Mouse (Mus musculus) cerebellum, adult 9-10 months (tissue): Measurements from ENCODE around the gene Nr1i3.

Source experiments
- DNase-seq: peaks from one replicate; pipeline ENCODE4 v3.0.0; 2022

The Nr1i3 gene

DNA sequence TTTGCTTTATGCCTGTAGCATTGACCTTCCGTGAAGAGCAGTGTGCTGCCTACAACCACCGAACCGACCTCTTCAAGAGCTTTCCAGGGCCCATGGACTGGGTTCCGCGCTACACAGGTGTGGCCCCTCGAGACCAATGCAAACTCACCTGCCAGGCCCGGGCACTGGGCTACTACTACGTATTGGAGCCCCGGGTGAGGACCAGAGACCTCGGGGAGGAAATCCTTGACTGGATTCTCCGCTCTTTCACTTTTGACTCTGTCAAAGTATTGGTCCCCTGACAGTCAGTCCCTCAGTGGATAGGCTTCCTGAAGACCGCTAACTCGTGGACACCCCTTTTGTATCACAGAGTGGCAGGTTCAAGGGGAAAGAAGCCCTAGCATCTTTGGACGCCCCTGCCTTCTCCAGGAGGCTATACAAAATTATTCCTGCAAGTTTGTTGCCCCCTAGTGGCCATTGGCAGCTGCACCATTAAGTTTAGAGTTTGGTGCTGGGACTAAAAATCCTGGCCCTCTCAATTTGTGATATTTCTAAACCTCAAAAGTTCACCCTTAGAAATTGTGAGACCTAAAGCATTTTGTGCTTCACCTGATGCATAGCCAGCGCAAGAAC, 43.3 kb downstream of the Nr1i3 start:
- DNase-seq, result peak; percentile 72

DNA sequence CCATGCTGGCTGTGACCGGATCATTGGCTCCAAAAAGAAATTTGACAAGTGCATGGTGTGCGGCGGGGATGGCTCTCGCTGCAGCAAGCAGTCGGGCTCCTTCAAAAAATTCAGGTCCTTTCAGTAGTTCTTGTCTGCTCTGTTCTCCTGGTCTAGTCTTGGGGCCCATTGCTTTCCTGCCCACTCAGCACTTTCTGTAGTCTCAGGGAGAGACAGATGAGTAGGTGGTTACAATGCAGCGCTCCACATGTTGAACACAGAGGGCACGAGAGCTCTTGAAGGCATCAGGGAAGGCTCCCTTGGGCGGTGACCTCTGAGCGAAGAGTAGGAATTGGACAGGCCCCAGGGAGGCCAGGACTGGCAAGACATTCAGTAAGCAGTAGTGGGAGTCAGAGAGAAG, 44.0 kb downstream of the Nr1i3 start:
- DNase-seq, result no peak

DNA sequence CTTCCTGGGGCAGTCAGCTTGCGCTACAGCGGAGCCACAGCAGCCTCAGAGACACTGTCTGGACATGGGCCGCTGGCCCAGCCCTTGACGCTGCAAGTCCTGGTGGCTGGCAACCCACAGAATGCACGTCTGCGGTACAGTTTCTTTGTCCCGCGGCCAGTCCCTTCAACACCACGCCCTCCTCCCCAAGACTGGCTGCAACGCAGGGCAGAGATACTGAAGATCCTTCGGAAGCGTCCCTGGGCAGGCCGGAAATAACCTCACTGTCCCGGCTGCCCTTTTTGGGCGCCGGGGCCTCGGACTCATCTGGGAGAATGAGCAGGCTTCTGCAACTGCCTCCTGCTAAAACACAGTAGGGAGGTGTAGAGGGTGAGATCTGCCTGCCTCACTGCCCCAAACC, 45.2 kb downstream of the Nr1i3 start:
- DNase-seq, result no peak

DNA sequence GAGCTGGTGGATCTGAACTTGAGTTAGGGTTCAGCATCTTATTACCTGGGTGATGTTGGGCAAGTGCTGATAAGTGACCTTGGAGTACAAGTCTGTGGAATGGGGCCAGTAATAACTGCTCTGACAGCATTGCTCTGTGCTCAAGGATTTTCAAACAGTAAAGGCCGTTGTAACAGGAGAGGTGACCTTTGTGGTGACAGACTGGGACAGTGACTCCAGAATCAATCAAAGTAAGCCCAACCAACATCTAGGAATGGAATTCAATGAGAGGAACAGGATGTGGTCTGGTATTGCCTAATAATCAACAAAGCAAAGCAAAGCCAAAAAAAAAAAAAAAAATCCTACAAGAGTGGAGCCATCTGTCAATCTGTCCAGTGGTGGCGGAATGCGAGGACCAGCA, 46.5 kb downstream of the Nr1i3 start:
- no peak for DNase-seq

DNA sequence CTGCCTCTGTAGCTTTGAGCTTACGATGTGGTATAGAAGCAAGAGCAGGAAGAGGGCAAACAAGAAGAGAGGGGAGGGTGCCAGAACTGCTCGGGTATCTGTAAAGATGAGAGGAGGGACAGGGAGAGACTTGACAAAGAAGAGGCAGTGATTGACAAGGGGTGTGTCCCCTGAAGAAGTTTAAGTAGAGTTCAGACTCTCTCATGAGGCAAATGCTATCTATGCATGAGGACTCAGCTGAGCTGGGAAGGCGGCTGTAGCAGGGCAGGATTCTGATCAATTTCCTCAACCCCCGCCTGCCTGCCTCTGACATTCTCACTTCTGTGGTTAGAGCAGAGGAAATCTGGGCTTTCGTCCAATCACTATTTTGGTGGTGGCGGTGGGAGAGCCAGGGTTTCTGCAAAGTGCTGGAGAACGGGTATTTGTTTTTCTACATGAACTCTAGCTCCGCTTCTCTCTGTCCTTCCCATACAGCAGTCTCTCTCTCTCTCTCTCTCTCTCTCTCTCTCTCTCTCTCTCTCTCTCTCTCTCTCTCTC, 48.9 kb downstream of the Nr1i3 start:
- no peak for DNase-seq

DNA sequence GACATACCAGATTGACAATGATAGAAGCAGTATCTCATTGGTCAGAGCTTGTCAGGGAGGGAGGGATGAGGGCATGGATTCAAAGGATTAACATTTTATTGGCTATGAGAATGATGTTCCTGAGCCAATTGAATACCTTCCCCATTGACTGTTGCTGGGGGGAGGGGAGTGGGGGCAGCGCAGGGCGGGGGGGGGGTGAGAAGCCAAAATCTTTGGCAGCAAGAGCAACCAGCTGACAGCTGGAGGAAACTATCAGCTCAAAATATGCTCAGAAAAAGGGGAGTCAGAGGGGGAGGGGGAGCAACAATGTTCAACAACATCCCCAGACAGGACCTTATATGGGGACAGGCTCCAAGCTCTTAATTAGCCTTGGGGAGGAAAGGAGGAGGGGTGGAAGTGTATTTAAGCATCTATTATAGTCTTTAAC, 49.4 kb downstream of the Nr1i3 start:
- DNase-seq, result no peak

DNA sequence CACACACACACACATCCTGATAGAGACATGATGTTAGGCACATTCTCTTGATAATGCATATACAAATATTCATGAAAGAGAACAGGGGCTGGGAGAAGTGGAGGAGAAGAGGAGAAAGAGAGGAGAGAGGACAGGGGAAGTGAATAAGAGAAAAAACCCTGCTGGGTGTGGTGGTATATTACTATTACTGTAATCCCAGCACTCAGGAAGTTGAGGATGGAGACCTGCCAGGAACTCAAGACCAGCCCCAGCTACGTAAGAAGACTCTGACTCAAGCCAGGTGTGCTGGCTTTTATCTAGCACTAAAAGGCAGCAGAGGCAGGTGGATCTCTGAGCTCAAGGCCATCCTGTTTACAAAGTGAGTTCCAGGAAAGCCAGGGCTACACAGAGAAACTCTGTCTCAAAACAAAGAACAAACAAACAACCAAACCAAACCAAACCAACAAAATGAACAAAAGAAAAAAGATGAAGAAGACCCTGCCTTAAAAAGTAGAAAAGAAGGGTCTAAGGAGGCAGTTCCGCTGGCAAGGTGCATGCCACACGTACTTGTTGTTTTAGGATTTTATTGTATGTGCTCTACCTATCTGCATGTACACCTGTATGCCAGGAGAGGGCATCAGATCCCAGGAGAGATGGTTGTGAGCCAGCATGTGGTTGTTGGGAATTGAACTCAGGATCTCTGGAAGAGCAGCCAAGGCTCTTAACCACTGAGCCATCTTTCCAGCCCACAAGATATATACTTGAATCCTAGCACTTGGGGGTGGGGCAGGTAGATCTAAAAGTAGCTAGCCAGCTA, 50.1 kb downstream of the Nr1i3 start:
- DNase-seq, result no peak

DNA sequence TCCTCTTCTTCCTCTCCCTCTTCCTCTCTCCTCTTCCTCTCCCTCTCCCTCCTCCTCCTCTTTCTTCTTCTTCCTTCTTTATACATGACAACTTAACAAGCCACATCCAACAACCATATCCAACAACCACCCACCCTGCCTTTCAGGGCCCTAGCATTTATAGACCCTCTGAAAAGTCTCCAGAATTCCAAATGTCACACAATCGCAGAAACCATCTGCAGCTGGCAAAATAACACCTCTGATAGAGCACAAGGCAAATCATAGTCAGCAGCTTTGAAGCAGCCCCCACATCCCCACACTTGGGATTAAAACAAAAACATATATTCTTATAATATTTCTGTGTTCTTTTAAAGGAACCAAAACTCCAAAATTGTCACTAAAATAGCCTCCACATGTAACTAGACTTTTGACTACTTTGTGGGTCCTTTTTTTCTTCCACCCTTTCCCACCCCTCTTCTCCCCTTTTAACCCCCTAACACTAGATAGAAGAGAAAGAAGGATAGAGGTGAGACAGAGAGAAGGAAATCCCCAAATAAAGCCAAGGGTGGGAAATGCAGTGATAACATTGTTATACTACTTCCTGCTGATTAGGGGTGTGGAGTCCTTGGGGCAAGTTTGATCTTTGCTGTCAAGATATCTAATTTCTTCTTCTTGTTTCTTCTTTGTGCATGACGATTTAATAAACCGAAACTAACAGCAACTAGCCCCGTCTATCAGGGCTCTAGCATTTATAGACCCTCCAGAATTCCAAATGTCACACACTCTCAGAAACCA, 52.4 kb downstream of the Nr1i3 start:
- no peak for DNase-seq

DNA sequence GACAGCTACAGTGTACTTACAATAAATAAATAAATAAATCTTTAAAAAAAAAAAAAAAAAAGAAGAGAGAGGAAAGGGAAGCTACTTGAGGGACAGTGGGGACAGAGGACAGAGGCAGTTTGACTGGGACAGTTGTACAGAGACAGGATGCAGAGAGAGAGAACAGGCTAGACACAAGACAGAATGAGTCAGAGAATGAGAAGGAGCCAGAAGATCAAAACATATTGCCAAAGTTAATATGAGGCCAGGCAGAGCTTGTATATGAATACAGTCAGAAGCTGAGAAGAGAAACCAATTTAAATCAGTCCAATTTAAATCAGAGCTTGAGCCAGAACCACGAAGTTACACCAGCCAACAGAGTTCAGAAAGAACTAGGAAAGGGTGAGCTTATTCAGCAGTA, 54.6 kb downstream of the Nr1i3 start:
- DNase-seq, result no peak

DNA sequence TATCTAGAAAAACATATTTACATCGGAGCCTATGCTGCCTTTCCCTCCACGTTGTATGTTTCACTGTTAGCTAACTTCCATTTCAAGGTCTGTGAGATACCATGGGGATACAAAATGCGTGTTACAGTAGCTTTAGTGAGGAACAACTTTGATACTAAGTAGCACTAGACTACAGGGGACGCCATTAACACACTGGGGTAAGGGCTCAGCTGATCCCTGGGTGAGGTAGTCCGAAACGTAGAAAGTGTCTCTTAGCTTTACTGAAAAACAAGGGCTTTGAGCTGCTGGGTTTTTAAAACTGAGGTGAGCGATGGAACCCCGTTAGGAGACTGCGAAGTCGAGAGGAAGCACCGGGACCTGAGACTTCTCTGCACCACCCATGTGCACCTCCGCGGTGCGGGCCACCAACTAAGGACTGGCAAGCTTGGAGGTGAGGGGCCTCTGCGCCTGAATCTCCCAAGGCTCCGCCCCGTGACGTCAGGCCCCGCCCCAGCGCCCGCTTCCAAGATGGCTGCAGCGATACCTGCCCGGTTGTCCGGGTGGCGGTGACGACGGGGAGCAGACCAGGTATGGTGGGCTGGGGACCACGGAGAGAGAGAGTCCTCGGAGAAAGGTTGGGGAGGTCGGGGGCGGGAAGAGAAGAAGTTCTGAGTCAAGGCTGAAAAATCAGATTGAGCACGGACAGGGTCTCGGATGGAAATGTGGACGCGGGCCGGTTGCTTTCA, 56.2 kb downstream of the Nr1i3 start, which contains the start of gene B4galt3:
TSS of gene B4galt3 (plus strand) at position 481 of the 725 bp plus-strand sequence.
- DNase-seq, result peak; percentile 98
